Mouse (Mus musculus): Measurements from ENCODE around the gene Kel. TPM values are rescaled to one million over a fixed set of nuclear protein-coding genes. Genes with fewer than 3 reads are reported as not detected.

Gene Kel
- total and polyA plus RNA-seq, 3 experiments: not detected

DNA sequence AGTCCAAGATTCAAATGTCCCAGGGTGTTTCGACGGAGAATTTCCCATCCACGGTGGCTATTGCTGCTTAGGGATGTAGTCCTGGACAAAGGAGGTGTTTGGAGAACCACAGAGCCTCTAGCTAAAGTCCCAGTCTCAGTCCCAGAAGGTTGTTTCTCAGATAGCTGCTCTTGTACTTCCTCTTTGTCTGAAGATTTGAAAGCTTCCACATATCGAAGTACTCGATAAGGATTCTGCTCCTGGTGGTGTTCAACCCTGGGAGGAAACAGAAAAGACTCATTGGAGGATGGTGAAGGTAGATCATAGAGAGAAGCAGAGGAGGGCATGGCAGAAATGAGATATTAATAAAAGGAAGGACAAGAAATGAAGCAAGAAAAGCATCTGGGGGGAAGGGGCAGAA, 51.0 kb downstream of the Kel start:
- Histone ChIP-seq H3K9me3 (replicated peaks; ENCODE audit: low read length) (no peaks in the 10 kb centered on the region), H3K9ac (ENCODE audit: insufficient read depth, low read depth) (no peak overlapping the region), H3K4me3 (replicated peaks in 1 of 3; ENCODE audit: low read depth in 2 of 3, low read length in 2 of 3, poor library complexity in 1 of 3) (no peak overlapping the region), H3K27ac (ENCODE audit: insufficient read depth, low read depth) (no peak overlapping the region), H3K36me3 (replicated peaks in 1 of 2; ENCODE audit: control insufficient read depth in 1 of 2, insufficient read depth in 1 of 2, low read length in 1 of 2) (no peaks in the 10 kb centered on the region), H3K27me3 (replicated peaks) (no peaks in the 10 kb centered on the region), H3K4me1 (ENCODE audit: control insufficient read depth in 1 of 2, insufficient read depth in 2 of 2) (no peaks in the 10 kb centered on the region), H3K79me2 (replicated peaks; ENCODE audit: control insufficient read depth, extremely low read depth, insufficient read depth, poor library complexity, severe bottlenecking) (no peaks in the 10 kb centered on the region), H3K4me2 (ENCODE audit: insufficient read depth, low read depth, poor library complexity, severe bottlenecking) (no peak overlapping the region)
- no peak for DNase-seq (ENCODE audit: extremely low read depth)
- no peak for TF ChIP-seq IRF4 (IDR thresholded peaks at IDR 0.05; ENCODE audit: low read depth, low read length)
- TF ChIP-seq SIN3A (IDR thresholded peaks at IDR 0.05; ENCODE audit: low read length): no peak
- no peak for TF ChIP-seq RAD21 (IDR thresholded peaks at IDR 0.05; ENCODE audit: low read depth, low read length)
- TF ChIP-seq TCF12 (IDR thresholded peaks at IDR 0.05; ENCODE audit: low read depth, low read length): no peak
- in situ Hi-C loops (cut with MboI; ENCODE audit: low pct_ligation_motif_present, low pct_unique_long_range_greater_than_20kb, low sequenced_read_pairs) (no loop called here), dilution Hi-C loops (cut with MboI; ENCODE audit: extremely low pct_ligation_motif_present, extremely low pct_unique_long_range_greater_than_20kb, low sequenced_read_pairs) (no loop called here)

DNA sequence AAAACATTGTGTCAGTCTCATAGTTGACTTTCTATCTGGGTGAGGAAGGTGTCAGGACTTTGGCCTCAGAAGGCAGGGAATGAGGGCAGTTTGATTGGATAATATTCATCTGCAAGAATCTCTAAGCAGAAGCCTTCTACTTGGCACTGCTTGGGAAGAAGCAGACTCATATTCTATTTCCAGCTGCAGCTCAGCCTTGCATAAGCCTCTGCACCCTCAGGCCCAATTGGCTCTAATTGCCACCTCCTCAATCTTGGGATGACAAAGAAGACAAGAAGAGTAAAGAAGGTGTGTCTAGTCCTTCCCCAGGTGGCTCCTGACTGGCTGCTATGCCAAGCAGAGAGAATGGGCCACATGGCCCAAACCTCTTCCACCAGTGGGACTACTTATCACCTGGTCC, 57.5 kb downstream of the Kel start:
- Histone ChIP-seq H3K4me1 (ENCODE audit: control insufficient read depth in 1 of 2, insufficient read depth in 2 of 2) (no peaks in the 10 kb centered on the region), H3K27ac (ENCODE audit: insufficient read depth, low read depth) (no peak overlapping the region), H3K4me2 (ENCODE audit: insufficient read depth, low read depth, poor library complexity, severe bottlenecking) (no peak overlapping the region), H3K9ac (ENCODE audit: insufficient read depth, low read depth) (no peak overlapping the region), H3K36me3 (replicated peaks in 1 of 2; ENCODE audit: control insufficient read depth in 1 of 2, insufficient read depth in 1 of 2, low read length in 1 of 2) (no peaks in the 10 kb centered on the region), H3K4me3 (replicated peaks in 1 of 3; ENCODE audit: low read depth in 2 of 3, low read length in 2 of 3, poor library complexity in 1 of 3) (no peak overlapping the region), H3K27me3 (replicated peaks) (no peaks in the 10 kb centered on the region), H3K9me3 (replicated peaks; ENCODE audit: low read length) (no peaks in the 10 kb centered on the region), H3K79me2 (replicated peaks; ENCODE audit: control insufficient read depth, extremely low read depth, insufficient read depth, poor library complexity, severe bottlenecking) (no peaks in the 10 kb centered on the region)
- in situ Hi-C loops (cut with MboI; ENCODE audit: low pct_ligation_motif_present, low pct_unique_long_range_greater_than_20kb, low sequenced_read_pairs) (no loop called here), dilution Hi-C loops (cut with MboI; ENCODE audit: extremely low pct_ligation_motif_present, extremely low pct_unique_long_range_greater_than_20kb, low sequenced_read_pairs) (no loop called here)
- no peak for DNase-seq (ENCODE audit: extremely low read depth)
- TF ChIP-seq IRF4 (IDR thresholded peaks at IDR 0.05; ENCODE audit: low read depth, low read length): no peak
- TF ChIP-seq NELFE (IDR thresholded peaks at IDR 0.05; ENCODE audit: low read depth, low read length): no peak
- no peak for TF ChIP-seq JUN (IDR thresholded peaks at IDR 0.05; ENCODE audit: insufficient read depth, low read depth, low read length)
- no peak for TF ChIP-seq POLR2AphosphoS2 (IDR thresholded peaks at IDR 0.05; ENCODE audit: low read depth, low read length)
- no peak for TF ChIP-seq JUND (conservative IDR thresholded peaks at IDR 0.05; ENCODE audit: low read depth, low read length)
- TF ChIP-seq KAT2A (IDR thresholded peaks at IDR 0.05; ENCODE audit: insufficient replicate concordance, low read length): no peak
- no peak for TF ChIP-seq USF1 (IDR thresholded peaks at IDR 0.05; ENCODE audit: low read depth, low read length)
- TF ChIP-seq CTCF (conservative IDR thresholded peaks at IDR 0.05 in 1 of 2, IDR thresholded peaks at IDR 0.05 in 1 of 2; ENCODE audit: low read depth in 2 of 2, low read length in 2 of 2): no peak
- TF ChIP-seq MAX (IDR thresholded peaks at IDR 0.05; ENCODE audit: low read length): no peak

DNA sequence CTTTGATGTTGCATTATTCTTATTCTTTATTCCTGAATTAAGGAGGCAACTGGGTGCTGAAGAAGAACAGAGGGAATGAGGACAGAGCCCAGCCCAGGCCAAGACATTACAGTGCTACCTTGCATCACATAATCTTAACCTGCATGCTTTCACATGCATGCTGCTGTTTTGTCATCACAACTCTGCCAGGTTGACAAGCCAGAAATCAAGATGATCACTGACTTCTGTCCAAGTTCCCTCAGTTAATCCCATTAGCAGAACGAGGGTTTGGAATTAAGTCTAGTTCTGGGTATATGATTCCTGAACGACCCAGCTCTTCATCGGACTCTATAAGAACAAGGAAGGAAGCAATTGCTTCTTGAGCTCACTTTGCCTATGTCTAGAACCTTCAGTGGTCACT, 57.9 kb downstream of the Kel start:
- H3K79me2 ChIP-seq (replicated peaks; ENCODE audit: control insufficient read depth, extremely low read depth, insufficient read depth, poor library complexity, severe bottlenecking): no peaks in the 10 kb centered on the region
- dilution Hi-C loops (cut with MboI; ENCODE audit: extremely low pct_ligation_motif_present, extremely low pct_unique_long_range_greater_than_20kb, low sequenced_read_pairs) (no loop called here), in situ Hi-C loops (cut with MboI; ENCODE audit: low pct_ligation_motif_present, low pct_unique_long_range_greater_than_20kb, low sequenced_read_pairs) (no loop called here)

More for the DNA sequence above, 57.9 kb downstream of the Kel start:
- Histone ChIP-seq H3K9ac (ENCODE audit: insufficient read depth, low read depth) (no peak overlapping the region), H3K27ac (ENCODE audit: insufficient read depth, low read depth) (no peak overlapping the region), H3K4me2 (ENCODE audit: insufficient read depth, low read depth, poor library complexity, severe bottlenecking) (no peak overlapping the region), H3K4me3 (replicated peaks in 1 of 3; ENCODE audit: low read depth in 2 of 3, low read length in 2 of 3, poor library complexity in 1 of 3) (no peak overlapping the region), H3K27me3 (replicated peaks) (no peaks in the 10 kb centered on the region), H3K36me3 (replicated peaks in 1 of 2; ENCODE audit: control insufficient read depth in 1 of 2, insufficient read depth in 1 of 2, low read length in 1 of 2) (no peaks in the 10 kb centered on the region), H3K9me3 (replicated peaks; ENCODE audit: low read length) (no peaks in the 10 kb centered on the region), H3K4me1 (ENCODE audit: control insufficient read depth in 1 of 2, insufficient read depth in 2 of 2) (no peaks in the 10 kb centered on the region)
- TF ChIP-seq CHD1 (IDR thresholded peaks at IDR 0.05; ENCODE audit: low read depth, low read length) (no peak), POLR2A (IDR thresholded peaks at IDR 0.05; ENCODE audit: low read depth, low read length) (no peak), JUN (IDR thresholded peaks at IDR 0.05; ENCODE audit: insufficient read depth, low read depth, low read length) (no peak), EP300 (IDR thresholded peaks at IDR 0.05; ENCODE audit: low read length) (no peak), GABPA (IDR thresholded peaks at IDR 0.05; ENCODE audit: insufficient replicate concordance, low read depth, low read length) (no peak), TBP (conservative IDR thresholded peaks at IDR 0.05; ENCODE audit: low read depth, low read length) (no peak)
- DNase-seq (ENCODE audit: extremely low read depth): no peak

All from CH12.LX (cell line).